Mouse (Mus musculus): ENCODE data around the gene Gm5726. TPM values are rescaled to one million over a fixed set of nuclear protein-coding genes. Genes with fewer than 3 reads are reported as not detected.
"Not testable (repeated sequence)": the region's sequence is repeated elsewhere in the genome, so short reads cannot be mapped to it uniquely, and the experiment has no call there.

Gm5726 gene
- not detected in 2 replicates for polyA plus RNA-seq (2014; fragmentation: Nextera tagmentation; extraction: Ambion mirVana)

DNA sequence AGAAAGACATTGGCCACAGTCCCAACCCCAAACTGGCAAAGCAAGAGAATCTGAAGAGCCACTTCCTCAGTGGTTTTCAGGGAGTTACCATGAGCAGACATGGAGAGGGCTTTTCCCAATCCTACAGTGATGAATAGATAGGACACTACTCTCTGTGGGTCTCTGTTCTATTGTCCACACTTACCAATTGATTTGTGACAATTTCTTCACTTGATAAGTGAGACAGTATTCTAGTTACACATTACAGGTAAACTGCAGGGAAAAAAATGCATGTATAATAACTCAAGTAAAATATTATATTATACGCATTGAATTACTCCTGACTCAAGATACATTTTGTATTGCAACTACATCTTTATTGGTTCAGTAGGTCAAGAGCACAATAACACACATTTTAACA lies at the start of gene Gm5726:
Gene Gm5726 (minus strand): TSS at position 101 of the 400 bp plus-strand sequence.
- not testable (repeated sequence) for H3K4me2 ChIP-seq (ENCODE audit: low read length); ATAC-seq (ENCODE audit: insufficient number of reproducible peaks, insufficient read depth, low FRiP score, low read depth); H3K36me3 ChIP-seq (ENCODE audit: control insufficient read depth, insufficient read depth, low read length); H3K9ac ChIP-seq (ENCODE audit: low read length); H3K4me3 ChIP-seq (ENCODE audit: control insufficient read depth in 1 of 2, insufficient read depth in 1 of 2, low read depth in 1 of 2, low read length in 2 of 2); H3K4me1 ChIP-seq (ENCODE audit: control insufficient read depth in 2 of 2, insufficient read depth in 2 of 2, low read length in 2 of 2); H3K27ac ChIP-seq (replicated peaks in 1 of 2; ENCODE audit: control insufficient read depth in 1 of 2, insufficient read depth in 1 of 2, low read depth in 2 of 2, low read length in 2 of 2); H3K27me3 ChIP-seq (ENCODE audit: control insufficient read depth, insufficient read depth, low read length); H3K9me3 ChIP-seq (ENCODE audit: control insufficient read depth, low read length)
- WGBS, result no CpG with 5 or more reads among the region's 1 CpGs

DNA sequence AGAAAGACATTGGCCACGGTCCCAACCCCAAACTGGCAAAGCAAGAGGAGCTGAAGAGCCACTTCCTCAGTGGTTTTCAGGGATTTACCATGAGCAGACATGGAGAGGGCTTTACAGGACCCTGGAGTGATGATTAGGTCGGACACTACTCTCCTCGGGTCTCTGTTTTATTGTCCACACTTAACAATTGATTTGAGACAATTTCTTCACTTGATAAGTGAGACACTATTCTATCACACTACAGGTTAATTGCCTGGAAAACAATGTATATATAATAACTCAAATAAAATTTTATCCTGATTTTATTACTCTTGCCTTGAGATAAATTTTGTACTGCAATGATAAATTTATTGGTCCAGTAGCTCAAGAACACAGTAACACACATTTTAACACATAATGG lies 30.6 kb upstream of the Gm5726 start, which contains the start of gene Gm4141:
Gene Gm4141 (minus strand): TSS at position 101 of the 400 bp plus-strand sequence.
- H3K4me2 ChIP-seq (ENCODE audit: low read length); H3K27ac ChIP-seq (replicated peaks in 1 of 2; ENCODE audit: control insufficient read depth in 1 of 2, insufficient read depth in 1 of 2, low read depth in 2 of 2, low read length in 2 of 2); ATAC-seq (ENCODE audit: insufficient number of reproducible peaks, insufficient read depth, low FRiP score, low read depth); H3K36me3 ChIP-seq (ENCODE audit: control insufficient read depth, insufficient read depth, low read length); H3K27me3 ChIP-seq (ENCODE audit: control insufficient read depth, insufficient read depth, low read length); H3K9ac ChIP-seq (ENCODE audit: low read length); H3K4me3 ChIP-seq (ENCODE audit: control insufficient read depth in 1 of 2, insufficient read depth in 1 of 2, low read depth in 1 of 2, low read length in 2 of 2); H3K4me1 ChIP-seq (ENCODE audit: control insufficient read depth in 2 of 2, insufficient read depth in 2 of 2, low read length in 2 of 2); H3K9me3 ChIP-seq (ENCODE audit: control insufficient read depth, low read length): not testable (repeated sequence)
- WGBS, result no CpG with 5 or more reads among the region's 3 CpGs

DNA sequence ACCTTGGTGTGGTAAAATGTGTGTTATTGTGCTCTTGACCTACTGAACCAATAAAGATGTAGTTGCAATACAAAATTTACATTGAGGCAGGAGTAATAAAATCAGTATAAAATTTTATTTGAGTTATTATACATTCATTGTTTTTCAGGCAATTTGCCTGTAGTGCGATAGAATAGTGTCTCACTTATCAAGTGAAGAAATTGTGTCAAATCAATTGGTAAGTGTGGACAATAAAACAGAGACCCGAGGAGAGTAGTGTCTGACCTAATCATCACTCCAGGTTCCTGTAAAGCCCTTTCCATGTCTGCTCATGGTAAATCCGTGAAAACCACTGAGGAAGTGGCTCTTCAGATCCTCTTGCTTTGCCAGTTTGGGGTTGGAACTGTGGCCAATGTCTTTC lies 12.0 kb downstream of the Gm5726 start, which contains the start of gene Vmn1r104:
Gene Vmn1r104 (plus strand): TSS at position 301 of the 400 bp plus-strand sequence.
- H3K27ac ChIP-seq (replicated peaks in 1 of 2; ENCODE audit: control insufficient read depth in 1 of 2, insufficient read depth in 1 of 2, low read depth in 2 of 2, low read length in 2 of 2); H3K27me3 ChIP-seq (ENCODE audit: control insufficient read depth, insufficient read depth, low read length); H3K4me2 ChIP-seq (ENCODE audit: low read length); H3K4me1 ChIP-seq (ENCODE audit: control insufficient read depth in 2 of 2, insufficient read depth in 2 of 2, low read length in 2 of 2); H3K4me3 ChIP-seq (ENCODE audit: control insufficient read depth in 1 of 2, insufficient read depth in 1 of 2, low read depth in 1 of 2, low read length in 2 of 2); H3K36me3 ChIP-seq (ENCODE audit: control insufficient read depth, insufficient read depth, low read length); ATAC-seq (ENCODE audit: insufficient number of reproducible peaks, insufficient read depth, low FRiP score, low read depth); H3K9me3 ChIP-seq (ENCODE audit: control insufficient read depth, low read length); H3K9ac ChIP-seq (ENCODE audit: low read length): not testable (repeated sequence)
- no CpG with 5 or more reads among the region's 3 CpGs for WGBS

DNA sequence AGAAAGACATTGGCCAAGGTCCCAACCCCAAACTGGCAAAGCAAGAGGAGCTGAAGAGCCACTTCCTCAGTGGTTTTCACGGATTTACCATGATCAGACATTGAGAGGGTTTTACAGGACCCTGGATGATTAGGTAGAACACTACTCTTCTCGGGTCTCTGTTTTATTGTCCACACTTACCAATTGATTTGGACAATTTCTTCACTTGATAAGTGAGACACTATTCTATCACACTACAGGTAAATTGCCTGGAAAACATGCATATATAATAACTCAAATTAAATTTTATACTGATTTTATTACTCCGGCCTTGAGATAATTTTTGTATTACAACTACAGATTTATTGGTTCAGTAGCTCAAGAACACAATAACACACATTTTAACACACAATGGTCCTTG lies 35.1 kb downstream of the Gm5726 start, which contains the start of gene Vmn1r103:
Gene Vmn1r103 (minus strand): TSS at position 101 of the 400 bp plus-strand sequence.
- not testable (repeated sequence) for H3K36me3 ChIP-seq (ENCODE audit: control insufficient read depth, insufficient read depth, low read length); H3K4me1 ChIP-seq (ENCODE audit: control insufficient read depth in 2 of 2, insufficient read depth in 2 of 2, low read length in 2 of 2); H3K4me2 ChIP-seq (ENCODE audit: low read length); ATAC-seq (ENCODE audit: insufficient number of reproducible peaks, insufficient read depth, low FRiP score, low read depth); H3K27ac ChIP-seq (replicated peaks in 1 of 2; ENCODE audit: control insufficient read depth in 1 of 2, insufficient read depth in 1 of 2, low read depth in 2 of 2, low read length in 2 of 2); H3K9me3 ChIP-seq (ENCODE audit: control insufficient read depth, low read length); H3K9ac ChIP-seq (ENCODE audit: low read length); H3K4me3 ChIP-seq (ENCODE audit: control insufficient read depth in 1 of 2, insufficient read depth in 1 of 2, low read depth in 1 of 2, low read length in 2 of 2); H3K27me3 ChIP-seq (ENCODE audit: control insufficient read depth, insufficient read depth, low read length)
- WGBS, result no CpG with 5 or more reads among the region's 3 CpGs

Other genes with a start within 250 kb of the Gm5726 start
- gene Gm4133, start 211.7 kb downstream of the Gm5726 start, polyA plus RNA-seq (2014; fragmentation: Nextera tagmentation; extraction: Ambion mirVana), result not detected in 2 replicates
- gene Gm5728, start 170.3 kb downstream of the Gm5726 start, polyA plus RNA-seq (2014; fragmentation: Nextera tagmentation; extraction: Ambion mirVana), result not detected in 2 replicates
- not detected in 2 replicates for gene Vmn1r100, start 127.8 kb downstream of the Gm5726 start, polyA plus RNA-seq (2014; fragmentation: Nextera tagmentation; extraction: Ambion mirVana)
- not detected in 2 replicates for gene Vmn1r101, start 103.2 kb downstream of the Gm5726 start, polyA plus RNA-seq (2014; fragmentation: Nextera tagmentation; extraction: Ambion mirVana)
- not detected in 2 replicates for gene Gm10670, start 70.8 kb downstream of the Gm5726 start, polyA plus RNA-seq (2014; fragmentation: Nextera tagmentation; extraction: Ambion mirVana)
- not detected in 2 replicates for gene Vmn1r103, start 35.2 kb downstream of the Gm5726 start, polyA plus RNA-seq (2014; fragmentation: Nextera tagmentation; extraction: Ambion mirVana)
- not detected in 2 replicates for gene Vmn1r104, start 11.9 kb downstream of the Gm5726 start, polyA plus RNA-seq (2014; fragmentation: Nextera tagmentation; extraction: Ambion mirVana)
- not detected in 2 replicates for gene Gm4141, start 30.5 kb upstream of the Gm5726 start, polyA plus RNA-seq (2014; fragmentation: Nextera tagmentation; extraction: Ambion mirVana)
- gene Gm4513, start 53.3 kb upstream of the Gm5726 start, polyA plus RNA-seq (2014; fragmentation: Nextera tagmentation; extraction: Ambion mirVana), result not detected in 2 replicates
- gene Vmn1r107, start 123.2 kb upstream of the Gm5726 start, polyA plus RNA-seq (2014; fragmentation: Nextera tagmentation; extraction: Ambion mirVana), result not detected in 2 replicates
- gene Vmn1r111, start 157.5 kb upstream of the Gm5726 start, polyA plus RNA-seq (2014; fragmentation: Nextera tagmentation; extraction: Ambion mirVana), result not detected in 2 replicates
- not detected in 2 replicates for gene Gm10668, start 184.9 kb upstream of the Gm5726 start, polyA plus RNA-seq (2014; fragmentation: Nextera tagmentation; extraction: Ambion mirVana)
- not detected in 2 replicates for gene Vmn1r112, start 225.4 kb upstream of the Gm5726 start, polyA plus RNA-seq (2014; fragmentation: Nextera tagmentation; extraction: Ambion mirVana)
- not detected in 2 replicates for gene Vmn1r113, start 241.5 kb upstream of the Gm5726 start, polyA plus RNA-seq (2014; fragmentation: Nextera tagmentation; extraction: Ambion mirVana)